Mouse (Mus musculus) cerebellum, adult 2 months (tissue): ENCODE measurements at regions not wholly inside any gene's neighbourhood (a gene's known extent, or its start where the extent isn't known, plus 50 kb on each side); places are given as distances from the start of the nearest gene placed in this dataset.

Source experiments
- CTCF ChIP-seq: fragments of 200-500 bp; IDR thresholded peaks from 2 replicates; pipeline ENCODE4 v1.5.1; 2011; ENCODE audit warnings: low read depth, mild to moderate bottlenecking, control low read depth, low read length, moderate library complexity, borderline replicate concordance; ENCODE audit not compliant: insufficient read depth
- POLR2A ChIP-seq: fragments of 200-500 bp; IDR thresholded peaks from 2 replicates; pipeline ENCODE4 v1.6.1; 2011; ENCODE audit warnings: low read length, control low read depth, borderline replicate concordance; ENCODE audit not compliant: insufficient read depth

DNA sequence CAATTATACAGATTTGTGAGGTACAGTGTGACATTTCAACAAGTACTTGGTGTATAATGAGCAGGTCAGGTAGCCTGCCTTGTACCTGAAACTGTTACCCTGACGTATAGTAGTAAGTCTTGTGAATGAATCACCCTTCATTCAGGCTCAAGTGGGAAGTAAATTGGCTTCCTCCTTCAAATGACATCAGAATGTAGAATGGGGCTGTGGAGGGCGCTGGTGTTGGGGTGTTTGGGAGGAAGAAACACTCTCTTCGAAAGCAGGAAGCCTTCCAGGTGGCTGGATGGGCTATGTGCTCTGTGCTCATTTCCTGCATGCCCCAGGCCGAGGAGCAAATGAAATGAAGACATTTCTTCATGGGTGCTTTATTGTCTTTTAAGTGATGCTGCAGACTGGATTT lies 76.3 kb downstream of the Fam43a start:
- TF ChIP-seq CTCF (no peak), POLR2A (no peak)
